Mouse (Mus musculus) brain, embryonic 14.5 days (tissue): Measurements from ENCODE around the gene Gm11172.

Source experiments
- CTCF ChIP-seq: fragments of 200-500 bp; IDR thresholded peaks from 2 replicates; pipeline ENCODE4 v1.5.1; 2012; ENCODE audit warnings: inconsistent platforms, mild to moderate bottlenecking, moderate library complexity, borderline replicate concordance; ENCODE audit not compliant: insufficient read depth, insufficient read length; ENCODE audit errors: extremely low read depth
- POLR2A ChIP-seq: fragments of 200-500 bp; IDR thresholded peaks from 2 replicates; pipeline ENCODE4 v1.6.1; 2012; ENCODE audit warnings: mild to moderate bottlenecking, inconsistent platforms, borderline replicate concordance; ENCODE audit not compliant: poor library complexity, insufficient read depth, insufficient read length, severe bottlenecking; ENCODE audit errors: extremely low read depth

GRCm38 (mm10) chr16:10764323-10764722, 48.4 kb upstream of the Gm11172 start:
- TF ChIP-seq POLR2A (no peak), CTCF (no peak)
